Mouse (Mus musculus) left cerebral cortex, postnatal 36 days (tissue): ENCODE results near the gene Uba5. TPM values are rescaled to one million over a fixed set of nuclear protein-coding genes. Genes with fewer than 3 reads are reported as not detected.

Experiments
- DNase-seq, 2 experiments: peaks; one replicate each; pipeline ENCODE4 v3.0.0; 2021 to 2022; ENCODE audit warnings: low spot score in 2 of 2, mixed read lengths in 1 of 2
- intact Hi-C: fragments of 180-260 bp; cut with DNase I; formaldehyde crosslinking; loops from one replicate; pipeline ENCODE4 v1.15.1; 2025
- total RNA-seq, 2 experiments: library from RNA; stranded (reverse); gene quantifications; 2 replicates each; pipeline ENCODE4 v1.2.3; 2021

Gene Uba5
- total RNA-seq = 10 to 100 TPM; 38.9 to 45.4 TPM

DNA sequence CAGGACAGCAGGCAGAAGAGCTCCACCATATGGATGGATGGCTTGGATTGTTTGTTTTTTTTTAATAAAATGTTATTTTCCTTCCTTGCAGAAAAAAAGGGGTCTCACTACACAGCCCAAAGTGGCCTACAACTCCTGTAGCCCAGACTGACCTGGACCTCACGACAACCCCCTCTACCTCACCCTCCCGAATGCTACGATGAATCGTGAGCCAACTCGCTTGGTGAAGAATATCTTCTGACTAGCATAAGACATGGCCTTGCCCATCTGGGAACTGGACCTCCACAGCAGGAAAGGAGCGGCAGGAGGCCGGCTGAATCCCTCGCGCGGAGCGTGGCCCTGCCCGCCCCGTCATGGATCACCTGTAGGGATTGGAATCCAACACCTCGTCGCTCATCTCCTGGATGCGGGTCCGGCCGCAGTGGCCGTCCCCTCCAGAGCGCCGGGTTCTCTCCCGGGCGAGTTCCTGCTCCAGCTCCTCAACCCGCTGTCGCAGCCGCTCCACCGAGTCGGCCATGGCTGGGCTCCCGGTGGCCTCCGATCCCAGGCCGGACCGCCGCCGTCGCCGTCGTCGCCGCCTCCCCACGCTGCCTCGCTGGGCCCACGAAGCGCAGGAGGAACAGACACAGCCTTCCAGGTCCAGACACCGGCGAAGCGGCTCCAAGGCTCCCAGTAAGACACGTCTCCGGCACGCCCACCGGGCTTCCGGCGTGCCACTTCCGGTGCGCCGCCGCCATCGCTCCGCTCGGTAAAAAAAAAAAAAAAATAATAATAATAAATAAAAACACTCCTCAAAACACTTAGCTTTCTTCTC, at the start of gene Uba5:
TSS of gene Uba5 (minus strand) at position 705 of the 814 bp plus-strand sequence.
- intact Hi-C loops = no loop called here
- DNase-seq = peak; percentile 78 to 79

DNA sequence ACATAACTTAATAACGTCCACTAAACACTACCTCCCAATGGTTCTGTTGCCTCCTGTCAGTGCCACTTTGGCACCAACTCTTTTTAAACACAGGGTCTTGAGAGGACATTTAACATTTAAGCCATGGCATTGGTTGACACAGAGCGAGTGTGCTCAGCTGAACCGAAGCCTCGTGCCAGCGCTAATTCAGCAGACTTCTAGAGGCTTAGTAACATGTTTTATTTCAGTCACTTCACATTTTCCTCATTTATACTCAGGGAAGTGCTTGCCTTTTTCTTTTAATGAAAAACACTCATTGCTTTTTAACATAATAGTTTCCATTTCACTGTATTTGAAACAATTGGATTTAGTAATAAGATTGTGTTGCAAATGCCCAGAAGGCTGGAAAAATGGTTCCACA, 46.2 kb upstream of the Uba5 start:
- no peak for DNase-seq

DNA sequence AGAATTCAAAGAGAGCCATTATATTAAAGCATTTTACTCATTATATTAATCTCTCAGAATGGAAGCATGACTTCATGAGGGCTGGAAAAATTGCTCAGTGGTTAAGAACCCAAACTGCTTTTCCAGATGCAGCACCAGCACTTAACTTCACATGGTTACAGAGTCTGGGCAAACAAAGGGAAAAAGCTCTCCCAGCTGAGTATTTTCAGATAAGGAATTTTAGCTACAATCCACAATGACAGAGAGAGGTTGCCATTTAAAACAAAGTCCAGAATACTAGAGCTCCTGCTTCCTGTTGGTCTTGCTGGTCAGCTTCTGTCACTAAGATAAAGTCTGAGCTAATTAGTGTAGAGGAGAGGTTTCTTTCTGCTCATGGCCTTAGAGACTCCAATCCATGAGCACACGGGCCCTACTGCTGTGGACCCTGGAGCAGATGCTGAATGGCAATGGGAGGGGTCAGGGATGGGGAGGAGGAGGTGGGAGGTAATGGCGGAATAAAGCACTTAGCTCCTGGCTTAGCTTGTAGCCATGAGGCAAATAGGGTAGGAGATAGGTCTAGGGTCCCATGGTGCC, 45.7 kb upstream of the Uba5 start:
- no peak for DNase-seq
- intact Hi-C loops = no loop called here

More for the DNA sequence above, 46.2 kb upstream of the Uba5 start:
- intact Hi-C loops = no loop called here

DNA sequence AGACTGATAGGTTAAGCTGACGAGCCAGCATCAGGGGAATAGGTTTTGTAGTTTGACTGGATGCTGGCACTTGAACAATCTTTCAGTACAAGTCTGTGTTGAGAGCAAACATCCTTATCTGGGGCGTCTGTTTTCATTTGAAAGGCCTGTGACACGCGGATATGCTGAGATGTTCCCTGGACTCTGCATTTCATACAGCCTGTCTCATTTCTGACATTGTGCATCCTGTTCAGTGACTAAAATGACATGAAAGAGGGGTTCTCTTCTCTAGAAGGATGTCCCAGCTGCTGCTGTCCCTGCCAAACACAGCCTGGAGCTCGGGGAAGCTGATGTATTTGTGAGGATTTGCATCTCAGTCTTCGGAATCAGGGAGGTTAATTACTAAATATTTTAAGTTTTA, 44.5 kb upstream of the Uba5 start:
- DNase-seq = no peak
- intact Hi-C loops = no loop called here

DNA sequence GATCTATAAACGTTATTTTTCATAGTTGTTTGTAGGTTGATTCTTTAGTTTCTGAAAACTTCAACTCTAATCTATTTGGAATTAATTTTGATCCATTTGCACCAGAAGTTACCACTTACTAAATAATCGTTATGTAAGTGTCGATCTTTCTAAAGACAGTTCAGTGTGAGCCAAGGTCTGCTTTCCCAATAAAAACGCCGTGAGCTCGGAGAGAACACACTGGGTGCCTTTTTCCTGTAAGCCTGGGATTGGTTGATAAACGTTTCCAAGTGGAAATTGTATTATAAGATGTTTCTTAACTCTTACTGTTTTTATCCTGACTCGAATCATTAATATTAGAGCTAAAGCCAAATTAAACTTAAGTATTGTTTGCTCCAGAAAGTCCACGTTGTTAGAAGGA, 44.0 kb upstream of the Uba5 start:
- intact Hi-C loops = no loop called here

DNA sequence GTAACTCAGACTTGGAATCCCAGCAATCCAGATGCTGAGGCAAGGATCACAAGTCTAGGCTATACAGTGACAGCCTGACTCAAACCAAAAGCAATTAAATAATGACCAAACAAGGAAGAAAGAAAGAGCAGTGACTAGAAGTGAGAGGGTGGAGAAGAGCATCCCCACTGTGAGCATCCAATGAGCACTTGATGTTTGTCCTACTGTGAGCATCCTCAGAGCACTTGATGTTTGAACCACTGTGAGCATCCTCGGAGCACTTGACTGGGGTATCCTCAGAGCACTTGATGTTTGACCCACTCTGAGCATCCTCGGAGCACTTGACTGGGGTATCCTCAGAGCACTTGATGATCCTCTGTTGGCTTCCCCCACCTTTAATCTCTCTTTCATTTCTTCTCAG, 42.1 kb upstream of the Uba5 start:
- no peak for DNase-seq
- intact Hi-C loops = no loop called here

More for the DNA sequence above, 44.0 kb upstream of the Uba5 start:
- no peak for DNase-seq

DNA sequence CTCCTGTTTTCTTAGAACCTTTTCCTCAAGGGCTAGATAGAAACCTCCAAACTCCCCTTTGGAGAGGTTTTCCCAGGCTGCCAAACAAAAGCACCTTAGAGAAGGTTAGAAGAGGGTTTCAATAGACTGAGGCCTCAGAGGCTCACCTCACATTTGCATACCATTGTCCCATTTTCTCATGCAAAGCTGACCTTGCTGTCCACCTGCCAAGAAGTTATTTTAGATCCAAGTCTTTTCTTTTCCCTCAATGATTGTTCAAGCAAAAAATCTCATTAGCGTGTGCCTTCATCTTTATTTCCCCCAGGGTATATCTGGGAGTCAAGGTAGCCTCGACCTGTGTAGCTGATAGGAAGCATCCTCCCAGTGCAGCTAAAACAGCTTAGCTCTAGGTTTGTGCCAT, 40.0 kb upstream of the Uba5 start:
- intact Hi-C loops = no loop called here
- DNase-seq = no peak

DNA sequence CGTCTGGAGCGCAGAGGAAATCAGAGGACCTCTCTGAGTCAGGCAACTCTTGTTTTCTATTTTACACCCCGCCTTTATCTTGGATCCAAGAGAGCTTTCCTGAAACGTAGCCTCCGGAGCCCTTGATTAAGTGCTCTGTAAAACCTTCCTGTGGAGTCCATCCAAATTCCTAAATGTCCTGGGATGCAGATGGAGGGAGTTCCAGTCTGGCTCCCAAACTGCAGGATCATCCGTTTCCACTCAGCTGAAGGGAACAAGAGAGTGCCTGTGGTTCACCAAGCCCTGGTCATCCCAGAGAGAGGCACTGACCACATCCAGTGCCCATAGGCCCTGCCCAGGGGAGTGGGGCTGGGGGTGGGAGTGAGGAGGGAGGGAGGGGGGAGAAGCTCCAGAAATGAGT, 39.4 kb upstream of the Uba5 start:
- intact Hi-C loops = no loop called here
- DNase-seq = no peak

DNA sequence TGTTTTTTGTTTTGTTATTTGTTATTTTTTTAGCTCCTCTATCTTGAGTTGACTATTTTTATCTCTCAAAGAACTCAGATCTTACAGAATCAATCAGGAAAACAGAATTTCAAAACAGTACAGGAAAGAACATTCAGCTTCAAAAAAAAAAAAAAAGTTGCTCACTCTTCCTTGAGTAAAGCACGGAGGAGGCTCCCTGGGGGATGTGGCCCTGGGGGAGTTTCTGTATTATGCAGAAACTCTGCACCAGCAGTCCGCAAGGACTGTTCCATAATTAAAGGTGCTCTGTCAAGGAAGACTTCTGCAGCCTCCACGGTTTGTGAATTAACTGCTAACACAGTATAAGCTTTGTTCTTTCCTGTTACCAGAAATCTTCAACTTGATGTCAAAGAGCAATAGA, 38.5 kb upstream of the Uba5 start:
- intact Hi-C loops = no loop called here
- no peak for DNase-seq

DNA sequence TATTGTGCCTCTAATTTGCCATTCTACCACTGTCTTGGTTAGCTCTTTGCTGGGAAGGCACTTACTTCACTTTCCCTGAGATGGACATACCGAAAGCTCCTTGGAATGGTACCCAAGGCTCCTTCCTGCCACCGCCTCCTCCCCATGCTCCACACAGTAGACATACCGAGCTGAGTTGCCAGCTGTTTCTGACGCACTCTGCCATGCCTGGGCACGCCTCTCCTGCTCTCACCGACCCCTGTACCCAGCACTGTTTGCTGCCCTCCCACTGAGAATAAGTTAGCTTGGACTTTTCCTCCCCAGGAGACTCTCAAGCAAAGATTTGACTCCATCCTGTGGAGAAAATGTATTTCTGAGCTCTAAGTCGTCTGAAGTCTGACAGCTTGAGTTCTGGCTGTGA, 37.9 kb upstream of the Uba5 start:
- DNase-seq = no peak

DNA sequence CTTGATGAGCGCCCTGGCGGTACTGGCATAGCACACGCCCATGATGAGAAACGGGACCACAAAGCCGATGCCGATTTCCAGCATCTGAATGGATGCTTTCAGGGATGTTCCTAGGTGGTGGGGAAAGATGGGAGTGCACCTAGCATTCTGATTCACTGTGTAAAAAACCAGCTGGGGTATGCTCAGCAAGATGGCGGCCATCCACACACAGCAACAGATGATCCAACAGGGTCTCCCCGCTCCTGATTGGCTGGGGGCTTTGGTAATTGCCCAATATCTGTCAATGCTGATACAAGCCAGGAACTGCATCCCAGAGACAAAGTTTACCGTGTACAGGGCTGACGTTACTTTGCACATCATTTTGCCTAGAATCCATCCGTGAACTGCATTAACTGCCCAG, 36.1 kb upstream of the Uba5 start:
- intact Hi-C loops = no loop called here

More for the DNA sequence above, 37.9 kb upstream of the Uba5 start:
- intact Hi-C loops = no loop called here

DNA sequence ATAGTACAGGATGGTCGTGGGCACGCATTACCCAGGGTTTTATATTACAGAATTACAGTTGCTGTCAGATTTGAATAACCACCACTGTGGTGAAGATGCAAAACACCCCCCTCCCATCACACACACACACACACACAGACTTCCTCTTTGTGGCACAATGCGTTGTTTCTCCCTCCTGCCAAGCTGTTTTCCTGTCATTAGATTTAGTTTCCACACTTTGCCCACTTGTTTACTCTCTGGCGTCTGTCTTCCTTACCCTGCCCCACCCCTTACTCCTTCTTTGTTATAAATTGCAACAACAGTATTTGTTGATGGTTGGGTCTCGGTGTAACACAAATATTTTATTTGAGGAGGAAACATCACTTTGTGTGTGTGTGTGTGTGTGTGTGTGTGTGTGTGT, 35.3 kb upstream of the Uba5 start:
- no peak for DNase-seq
- intact Hi-C loops = no loop called here

More for the DNA sequence above, 36.1 kb upstream of the Uba5 start:
- no peak for DNase-seq

DNA sequence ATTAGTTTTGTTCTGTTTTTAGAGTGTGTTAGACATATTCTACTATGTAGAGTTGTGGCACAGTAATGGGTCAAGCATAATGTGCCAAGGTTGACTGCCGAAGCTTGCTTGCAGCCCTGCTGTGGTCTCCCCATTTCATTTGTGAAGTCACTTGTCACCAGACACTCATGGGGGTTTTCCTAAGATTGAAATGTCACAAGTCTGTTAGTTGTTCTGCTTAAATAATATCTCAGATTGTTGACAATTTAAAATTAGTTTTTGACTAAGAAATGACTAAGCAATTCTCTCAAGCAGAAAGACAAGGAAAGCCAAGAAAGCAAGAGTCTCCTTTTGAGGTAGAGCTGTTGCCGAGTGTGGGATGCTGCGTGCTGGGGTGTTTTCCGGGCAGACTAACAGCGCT, 30.0 kb upstream of the Uba5 start:
- intact Hi-C loops = no loop called here

DNA sequence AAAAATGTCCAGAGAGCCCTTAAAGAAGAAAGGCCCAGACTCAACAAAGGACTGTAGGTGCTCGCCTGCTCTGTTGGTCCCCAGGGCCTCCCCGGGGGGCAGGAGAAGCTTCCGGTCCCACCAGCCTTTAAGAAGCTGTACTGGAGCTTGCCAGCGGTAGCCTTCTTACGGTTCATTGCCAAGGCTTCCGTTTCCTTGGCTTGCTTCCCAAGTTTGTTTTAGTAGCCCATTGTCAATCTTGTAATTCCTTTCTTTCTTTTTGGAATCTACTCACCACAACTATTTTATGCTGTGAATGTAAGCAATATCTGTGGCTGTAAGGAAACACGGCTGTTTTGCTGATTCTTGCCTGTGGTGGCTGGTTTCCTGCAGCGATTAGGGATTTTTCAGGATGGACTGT, 25.6 kb upstream of the Uba5 start:
- DNase-seq = no peak
- intact Hi-C loops = loop anchor here (10.0 kb wide), 1 partner anchor 66 kb away; no protein-coding TSS in a partner anchor

More for the DNA sequence above, 30.0 kb upstream of the Uba5 start:
- no peak for DNase-seq

DNA sequence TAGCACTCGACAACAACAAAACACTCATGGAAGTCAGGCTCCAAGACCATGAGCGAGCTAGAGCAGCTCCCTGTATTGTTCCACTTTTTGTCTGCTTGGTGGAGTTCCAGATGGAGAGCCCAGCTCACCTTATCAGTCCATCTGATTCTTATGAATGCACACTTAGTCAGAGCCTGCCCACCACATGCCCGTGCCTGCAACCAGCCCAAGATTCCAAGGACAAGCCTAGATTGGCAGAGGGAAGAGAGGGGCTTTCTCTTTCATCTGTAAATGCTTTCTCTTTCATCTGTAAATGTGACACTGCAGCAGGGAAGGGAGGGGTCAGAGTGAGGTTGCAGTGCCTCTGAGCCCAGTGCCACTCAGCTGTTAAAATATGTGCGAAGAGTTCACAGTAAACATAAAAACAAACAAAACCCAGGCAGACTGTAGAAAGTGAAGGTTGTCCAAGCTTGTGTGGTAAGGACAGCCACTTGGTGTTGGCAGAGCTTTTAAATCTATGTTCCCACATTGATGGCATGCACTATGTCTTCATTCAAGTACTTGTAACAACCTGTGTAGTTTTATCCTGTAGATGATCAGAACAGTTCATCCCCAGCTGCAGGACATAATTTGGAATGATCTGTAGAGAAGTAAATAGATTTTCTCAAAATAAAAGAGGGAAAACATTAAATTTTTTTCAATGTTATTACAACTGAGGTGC, 22.9 kb upstream of the Uba5 start:
- DNase-seq = no peak
- intact Hi-C loops = loop anchor here (10.0 kb wide), 1 partner anchor 69 kb away; no protein-coding TSS in a partner anchor

DNA sequence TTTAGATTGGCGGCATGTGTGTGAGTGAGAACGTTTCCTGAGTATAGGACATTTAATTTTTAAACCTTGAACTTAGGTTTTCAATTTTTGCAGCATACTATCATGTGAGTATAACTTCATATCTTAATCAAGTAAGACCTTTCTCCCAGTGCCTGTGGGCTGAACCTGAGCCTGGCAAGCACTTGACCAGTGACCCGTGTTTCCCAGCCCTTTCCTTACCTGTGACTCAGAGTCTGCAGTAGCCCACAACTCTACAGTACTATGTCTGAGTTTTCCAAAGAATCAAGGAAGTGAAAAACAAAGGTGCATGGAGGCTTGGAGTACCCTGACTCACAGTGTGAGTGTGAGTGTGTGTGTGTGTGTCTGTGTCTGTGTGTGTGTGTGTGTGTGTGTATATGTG, 17.1 kb upstream of the Uba5 start:
- intact Hi-C loops = loop anchor here (10.0 kb wide), 1 partner anchor 75 kb away; no protein-coding TSS in a partner anchor
- DNase-seq = no peak

DNA sequence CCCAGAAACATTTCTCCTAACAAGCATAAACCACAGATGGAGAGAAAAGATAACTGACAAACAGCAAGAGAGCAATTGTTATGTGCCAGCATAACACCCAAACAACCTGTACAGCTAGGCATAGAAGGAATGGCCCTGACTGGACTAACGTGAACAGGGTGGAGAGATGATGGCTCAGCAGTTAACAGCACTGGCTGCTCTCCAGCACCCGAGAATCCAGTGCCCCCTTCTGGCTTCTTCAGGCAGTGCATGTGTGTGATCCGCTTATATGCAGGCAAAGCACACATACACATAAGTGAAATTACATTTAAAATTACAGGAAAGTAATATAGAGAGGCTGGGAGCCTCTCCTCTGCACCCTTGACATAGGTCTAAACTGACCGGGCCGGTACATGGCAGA, 16.4 kb upstream of the Uba5 start:
- intact Hi-C loops = loop anchor here (10.0 kb wide), 1 partner anchor 105 kb away; no protein-coding TSS in a partner anchor
- no peak for DNase-seq

DNA sequence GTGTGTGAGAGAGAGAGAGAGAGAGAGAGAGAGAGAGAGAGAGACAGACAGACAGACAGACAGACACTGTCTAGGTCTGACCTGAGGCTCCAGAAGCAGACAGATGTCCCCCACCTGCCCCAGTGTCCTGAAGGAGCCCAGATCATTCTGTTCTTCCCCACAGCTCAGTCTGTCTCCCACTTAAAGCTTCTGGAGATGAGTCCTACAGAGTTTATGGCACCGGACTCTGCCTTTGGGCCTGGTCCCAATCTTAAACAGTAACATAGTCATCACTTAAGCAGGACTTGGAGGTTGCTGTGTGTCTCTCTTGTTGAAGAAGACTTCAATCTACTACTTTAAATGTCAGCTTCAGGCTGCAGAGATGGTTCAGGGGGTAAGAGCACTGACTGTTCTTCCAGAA, 15.8 kb upstream of the Uba5 start:
- no peak for DNase-seq
- intact Hi-C loops = loop anchor here (10.0 kb wide), 1 partner anchor 106 kb away; no protein-coding TSS in a partner anchor

DNA sequence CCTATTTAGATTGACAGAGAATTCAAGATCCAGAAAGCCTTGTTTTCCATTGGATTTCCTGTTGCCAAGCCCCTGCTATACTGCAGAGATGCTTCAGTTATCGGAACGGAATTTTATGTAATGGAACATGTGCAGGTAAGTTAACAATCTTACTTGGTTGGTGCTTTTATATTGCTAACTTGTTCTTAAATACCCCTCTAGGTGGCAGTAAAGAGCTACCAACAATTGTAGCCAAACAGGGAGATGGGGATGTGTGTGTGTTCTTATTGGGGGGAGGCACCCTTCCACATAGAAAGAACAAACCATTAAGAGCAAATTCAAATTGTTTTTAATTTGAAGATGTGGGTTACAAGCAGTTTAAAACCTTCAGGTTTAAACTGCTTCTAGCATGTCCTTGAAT, 12.9 kb upstream of the Uba5 start:
- intact Hi-C loops = loop anchor here (10.0 kb wide), 1 partner anchor 109 kb away; no protein-coding TSS in a partner anchor
- DNase-seq = no peak

DNA sequence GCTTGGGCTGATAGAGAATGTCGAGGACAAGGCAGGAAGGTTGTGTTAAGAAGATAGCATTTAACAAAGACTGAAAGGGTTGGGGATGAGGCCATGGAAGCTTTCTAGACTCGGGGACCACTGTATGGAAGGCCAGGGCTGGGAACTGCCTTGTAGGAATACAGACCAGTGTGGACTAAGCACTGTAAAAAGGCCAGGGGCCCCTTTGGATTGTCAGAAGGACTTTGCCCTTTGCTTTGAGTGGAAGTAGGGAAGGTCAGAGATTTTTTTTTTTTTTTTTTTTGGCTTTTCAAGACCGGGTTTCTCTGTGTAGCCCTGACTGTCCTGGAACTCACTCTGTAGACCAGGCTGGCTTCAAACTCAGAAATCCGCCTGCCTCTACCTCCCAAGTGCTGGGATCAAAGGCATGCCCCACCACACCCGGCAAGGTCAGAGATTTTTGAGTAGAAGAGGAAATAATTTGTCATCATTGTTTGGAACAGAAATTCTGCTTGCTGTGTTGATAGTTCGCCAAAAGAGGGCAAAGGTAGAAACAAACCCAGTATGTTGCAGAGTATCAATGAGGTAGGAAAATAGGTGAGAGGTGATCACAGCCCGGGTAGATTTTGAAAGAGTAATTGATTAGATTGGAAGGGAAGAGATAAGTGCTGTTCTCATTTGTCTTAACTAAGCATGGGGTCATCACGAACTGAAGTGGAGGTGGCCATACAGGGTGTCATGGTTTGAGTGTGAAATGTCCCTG, 8.1 kb upstream of the Uba5 start:
- DNase-seq = no peak
- intact Hi-C loops = loop anchor here (10.0 kb wide), 1 partner anchor 114 kb away; no protein-coding TSS in a partner anchor
